Mouse (Mus musculus) heart, embryonic 10.5 days (tissue): ENCODE data around the gene Rpl32. TPM values are rescaled to one million over a fixed set of nuclear protein-coding genes. Genes with fewer than 3 reads are reported as not detected.
"Not testable (repeated sequence)": the region's sequence is repeated elsewhere in the genome, so short reads cannot be mapped to it uniquely, and the experiment has no call there.

Experiments
- DNase-seq: peaks from one replicate; pipeline ENCODE4 v3.0.0-alpha.2; 2017; ENCODE audit warnings: low spot score
- H3K27ac ChIP-seq: fragments of 300-500 bp; sonication (generic); 2 replicates; pipeline ENCODE4 v1.5.1; 2016; ENCODE audit warnings: mild to moderate bottlenecking
- H3K27me3 ChIP-seq: fragments of 300-500 bp; sonication (generic); 2 replicates; pipeline ENCODE4 v1.6.1; 2016; ENCODE audit warnings: mild to moderate bottlenecking; ENCODE audit not compliant: poor library complexity, insufficient read depth, severe bottlenecking
- H3K36me3 ChIP-seq: fragments of 300-500 bp; sonication (generic); 2 replicates; pipeline ENCODE4 v1.6.1; 2016; ENCODE audit warnings: mild to moderate bottlenecking, moderate library complexity
- H3K4me1 ChIP-seq: fragments of 300-500 bp; sonication (generic); 2 replicates; pipeline ENCODE4 v1.6.1; 2016; ENCODE audit warnings: mild to moderate bottlenecking
- H3K4me3 ChIP-seq: fragments of 300-500 bp; sonication (generic); 2 replicates; pipeline ENCODE4 v1.5.1; 2016; ENCODE audit warnings: mild to moderate bottlenecking, moderate library complexity
- H3K9me3 ChIP-seq: fragments of 300-500 bp; sonication (generic); 2 replicates; pipeline ENCODE4 v1.6.1; 2016; ENCODE audit warnings: mild to moderate bottlenecking, moderate library complexity
- WGBS: fragments of 180-500 bp; shearing (Covaris S2); methylation state at CpG from one replicate; pipeline ENCODE4 v1.1.7; 2016; 5-methylcytosine and 5-hydroxymethylcytosine counted together
- polyA plus RNA-seq: library from polyadenylated mRNA; unstranded; fragments of >200 nt; fragmentation: Nextera tagmentation; extraction: Ambion mirVana; gene quantifications from 2 replicates; pipeline ENCODE4 v1.2.1, GENCODE M21; 2016

Rpl32 gene
- polyA plus RNA-seq, 1 experiment from 2014 or later, result 1,266 TPM

GRCm38 (mm10) chr6:115838161-115838597 is 29.6 kb upstream of the Rpl32 start, which contains the start of gene Efcab12:
Efcab12 (minus strand) TSS chr6:115838412.
- H3K4me1 ChIP-seq, result peaks cover 20% of the 10 kb centered on the region
- peak; percentile 94 for DNase-seq
- H3K27me3 ChIP-seq, result no peaks in the 10 kb centered on the region
- peak within 1 kb of the TSS; percentile 76 for H3K27ac ChIP-seq
- WGBS, result 1% methylated on average over 19 of the region's 19 CpGs
- H3K4me3 ChIP-seq, result peak within 1 kb of the TSS; percentile 60
- no peaks in the 10 kb centered on the region for H3K9me3 ChIP-seq
- peaks cover 19% of the 10 kb centered on the region for H3K36me3 ChIP-seq

DNA sequence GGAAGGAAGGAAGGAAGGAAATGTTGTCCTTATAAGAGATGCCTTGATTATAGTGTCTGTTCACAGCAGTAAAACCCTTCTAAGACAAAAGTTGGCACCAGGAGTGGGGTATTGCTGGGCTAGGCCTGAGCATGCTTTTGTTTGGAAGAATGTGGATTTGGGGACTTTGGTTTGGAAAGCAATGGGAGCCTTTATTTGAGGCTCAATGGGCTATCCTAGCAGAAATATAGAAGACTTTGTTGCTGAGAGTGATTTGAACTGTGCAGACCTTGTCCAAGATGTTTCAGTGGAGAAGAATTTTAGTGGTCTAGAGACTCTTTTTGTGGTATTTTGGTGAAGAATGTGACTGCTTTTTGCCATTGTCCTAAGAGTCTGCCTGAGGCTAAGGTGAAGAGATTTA is 25.3 kb upstream of the Rpl32 start:
- Histone ChIP-seq H3K4me1 (peaks cover 15% of the 10 kb centered on the region), H3K4me3 (no peak overlapping the region), H3K9me3 (no peaks in the 10 kb centered on the region), H3K27ac (no peak overlapping the region), H3K36me3 (peaks cover 3% of the 10 kb centered on the region; the same call in 1 of the 2 replicates), H3K27me3 (no peaks in the 10 kb centered on the region)
- no peak for DNase-seq

DNA sequence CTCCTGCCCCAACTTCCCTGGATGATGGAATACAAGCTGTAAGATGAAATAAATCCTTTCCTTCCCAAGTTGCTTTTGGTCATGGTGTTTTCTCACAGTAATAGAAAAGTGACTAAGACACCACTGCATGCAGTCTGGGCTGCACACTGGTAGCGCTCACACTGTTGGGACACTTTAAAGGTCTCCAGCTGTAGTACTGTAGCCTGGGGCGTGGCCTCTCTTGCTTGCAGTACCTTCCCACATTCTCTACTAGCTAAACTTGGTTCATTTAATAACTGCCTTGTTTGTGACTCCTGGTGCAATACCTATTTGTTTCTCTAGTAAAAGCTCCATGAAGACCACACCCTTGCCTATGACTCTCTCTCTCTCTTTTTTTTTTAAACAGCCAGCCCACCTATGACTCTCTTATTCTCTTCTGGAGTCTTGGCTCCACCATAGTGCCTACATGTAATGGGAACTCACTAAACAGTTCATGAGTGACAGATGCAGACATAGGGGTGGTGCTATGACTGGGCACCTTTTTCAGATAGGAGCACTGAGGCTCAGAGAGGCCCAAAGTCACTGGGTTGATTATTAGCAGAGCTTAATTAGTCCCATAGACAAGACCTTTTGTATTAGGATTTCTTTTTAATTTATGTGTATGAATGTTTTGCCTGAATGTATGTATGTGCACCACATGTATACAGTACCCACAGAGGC is 23.8 kb upstream of the Rpl32 start:
- H3K27me3 ChIP-seq, result no peaks in the 10 kb centered on the region
- WGBS, result 87% methylated on average over 2 of the region's 2 CpGs
- DNase-seq, result no peak
- H3K36me3 ChIP-seq, result peaks cover 3% of the 10 kb centered on the region; the same call in 1 of the 2 replicates
- H3K4me3 ChIP-seq, result no peak overlapping the region
- H3K27ac ChIP-seq, result no peak overlapping the region
- H3K9me3 ChIP-seq, result no peaks in the 10 kb centered on the region
- H3K4me1 ChIP-seq, result no peaks in the 10 kb centered on the region

DNA sequence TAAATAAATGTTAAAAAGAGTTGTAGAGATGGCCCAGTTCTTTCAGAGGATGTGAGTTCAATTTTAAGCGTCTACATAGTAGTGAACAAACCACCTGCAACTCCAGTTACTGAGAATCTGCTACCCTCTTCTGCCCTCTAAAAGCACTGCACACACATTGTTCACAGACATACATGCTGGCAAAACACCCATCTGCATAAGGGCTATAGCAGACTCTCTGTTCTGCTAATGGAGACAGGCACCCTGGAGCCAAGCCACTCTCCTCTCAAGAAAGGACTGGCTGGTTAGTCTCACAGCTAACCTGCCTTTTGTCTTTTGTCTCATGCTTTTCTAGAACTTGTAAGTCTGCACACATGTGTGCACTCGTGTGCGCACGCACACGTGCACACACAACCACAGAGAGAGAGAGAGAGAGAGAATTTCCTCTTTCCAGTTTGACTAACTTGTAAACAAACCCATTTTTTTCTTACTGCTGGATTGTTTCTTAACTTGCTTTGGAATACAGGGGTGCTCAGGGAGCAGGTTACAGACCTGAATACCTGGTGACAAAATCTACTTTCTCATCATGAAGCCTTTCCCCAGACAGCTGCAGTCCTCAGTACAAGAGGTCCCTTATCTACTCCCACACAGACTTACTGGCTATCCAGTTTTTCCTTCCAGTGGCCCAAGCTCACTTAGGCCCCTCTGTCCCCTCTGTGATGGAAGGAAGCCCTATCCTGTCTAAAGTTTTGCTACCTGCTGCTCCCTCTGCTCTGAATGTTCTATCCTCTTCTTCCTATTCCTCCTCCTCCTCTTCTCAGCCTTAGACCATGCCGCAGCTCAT is 22.4 kb upstream of the Rpl32 start:
- WGBS, result 81% methylated on average over 6 of the region's 6 CpGs
- DNase-seq, result no peak
- no peaks in the 10 kb centered on the region for H3K27me3 ChIP-seq
- no peak overlapping the region for H3K27ac ChIP-seq
- no peak overlapping the region for H3K4me3 ChIP-seq
- peaks cover 3% of the 10 kb centered on the region; the same call in 1 of the 2 replicates for H3K36me3 ChIP-seq
- no peaks in the 10 kb centered on the region for H3K9me3 ChIP-seq
- H3K4me1 ChIP-seq, result no peaks in the 10 kb centered on the region

GRCm38 (mm10) chr6:115823850-115824464 is 15.4 kb upstream of the Rpl32 start:
- not testable (repeated sequence) for H3K36me3 ChIP-seq, H3K27me3 ChIP-seq, H3K9me3 ChIP-seq, H3K4me1 ChIP-seq
- Histone ChIP-seq H3K27ac (peak overlapping the region; percentile 57; the same call in 1 of the 2 replicates), H3K4me3 (peak overlapping the region; percentile 35)
- 3% methylated on average over 5 of the region's 11 CpGs for WGBS
- peak; percentile 94 for DNase-seq

DNA sequence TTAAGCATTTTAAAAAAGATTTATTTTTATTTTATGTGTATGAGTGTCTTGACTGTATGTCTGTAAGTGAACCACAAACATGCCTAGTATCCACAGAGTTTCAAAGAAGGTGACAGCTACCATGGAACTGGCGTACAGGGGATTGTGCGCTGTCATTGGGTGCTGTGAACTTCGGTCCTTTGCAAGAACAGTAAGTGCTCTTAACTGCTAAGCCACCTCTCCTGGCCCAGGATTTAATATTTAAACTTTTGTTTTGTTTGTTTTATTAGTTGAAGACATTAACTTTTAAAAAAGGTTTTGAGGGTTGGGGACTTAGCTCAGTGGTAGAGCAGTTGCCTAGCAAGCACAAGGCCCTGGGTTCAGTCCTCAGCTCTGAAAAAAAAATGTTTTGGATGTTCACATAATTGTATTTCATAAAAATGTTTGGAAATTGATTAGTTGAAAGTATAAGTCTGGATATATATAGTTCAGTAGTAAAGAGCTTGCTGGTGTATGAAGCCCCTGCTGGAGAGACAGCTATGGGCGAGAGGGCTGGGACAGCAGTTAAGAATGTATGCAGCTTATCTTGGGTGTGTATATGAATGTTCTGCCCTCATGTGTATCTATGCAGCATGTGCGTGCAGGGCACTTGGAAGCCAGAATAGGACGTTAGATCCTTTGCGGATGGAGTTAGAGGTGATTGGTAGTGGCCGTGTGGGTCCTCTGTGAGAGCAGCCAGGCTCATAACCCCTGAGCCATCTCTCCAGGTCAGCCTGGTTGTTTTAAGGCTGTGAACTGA is 12.9 kb upstream of the Rpl32 start:
- no peak for DNase-seq
- 81% methylated on average over 8 of the region's 8 CpGs for WGBS
- Histone ChIP-seq H3K4me3 (no peak overlapping the region), H3K27ac (no peak overlapping the region), H3K9me3 (no peaks in the 10 kb centered on the region), H3K27me3 (no peaks in the 10 kb centered on the region), H3K36me3 (no peaks in the 10 kb centered on the region), H3K4me1 (peaks cover 8% of the 10 kb centered on the region; the same call in 1 of the 2 replicates)

DNA sequence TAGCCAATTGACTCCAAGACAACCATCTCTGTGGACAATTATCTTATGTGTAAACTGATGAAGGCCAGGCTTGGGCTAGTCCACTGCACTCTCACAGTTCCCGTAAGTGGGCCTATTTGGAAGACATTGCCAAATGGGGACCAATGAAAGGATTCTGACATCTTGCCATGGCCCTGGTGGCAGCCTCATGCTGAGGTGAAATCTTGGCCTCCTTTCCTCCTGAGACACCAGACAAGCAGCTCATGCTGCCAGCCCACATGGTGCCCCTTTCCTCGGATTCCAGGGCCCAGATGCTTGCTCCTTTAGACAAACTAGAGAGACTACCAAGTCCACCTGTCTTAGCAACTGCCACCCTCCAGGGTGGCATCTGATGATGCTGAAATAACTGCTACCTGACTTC is 9.6 kb upstream of the Rpl32 start:
- no peak overlapping the region for H3K27ac ChIP-seq
- WGBS, result 66% methylated on average over 2 of the region's 2 CpGs
- H3K27me3 ChIP-seq, result no peaks in the 10 kb centered on the region
- H3K4me3 ChIP-seq, result no peak overlapping the region
- no peaks in the 10 kb centered on the region for H3K36me3 ChIP-seq
- H3K4me1 ChIP-seq, result peaks cover 13% of the 10 kb centered on the region
- DNase-seq, result no peak
- no peaks in the 10 kb centered on the region for H3K9me3 ChIP-seq

DNA sequence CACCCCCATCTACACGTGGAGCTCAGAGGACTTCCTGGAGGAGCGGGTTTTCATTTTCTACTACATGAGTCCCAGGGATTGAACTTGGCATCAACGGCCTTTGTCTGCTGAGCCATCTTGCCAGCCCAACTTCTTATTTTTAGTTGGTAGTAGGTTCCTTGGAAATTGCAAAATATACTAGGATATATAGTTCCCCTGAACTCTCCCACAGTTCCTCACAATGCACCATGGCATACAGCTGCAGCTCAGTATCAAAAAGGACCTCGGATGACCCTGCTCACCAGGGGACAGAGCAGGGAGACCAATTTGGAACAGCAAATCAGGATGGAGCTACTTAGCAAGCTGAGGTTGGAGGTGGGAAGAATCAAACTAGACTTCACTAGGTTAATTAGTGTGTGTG is 6.5 kb upstream of the Rpl32 start:
- 74% methylated on average over 4 of the region's 4 CpGs for WGBS
- Histone ChIP-seq H3K36me3 (no peaks in the 10 kb centered on the region), H3K4me3 (no peak overlapping the region), H3K27ac (no peak overlapping the region), H3K27me3 (no peaks in the 10 kb centered on the region), H3K9me3 (no peaks in the 10 kb centered on the region), H3K4me1 (peaks cover 13% of the 10 kb centered on the region)
- no peak for DNase-seq

GRCm38 (mm10) chr6:115814104-115814503 is 5.6 kb upstream of the Rpl32 start:
- H3K9me3 ChIP-seq, result no peaks in the 10 kb centered on the region
- H3K27ac ChIP-seq, result no peak overlapping the region
- peaks cover 13% of the 10 kb centered on the region for H3K4me1 ChIP-seq
- 26% methylated on average over 4 of the region's 4 CpGs for WGBS
- no peak for DNase-seq
- no peak overlapping the region for H3K4me3 ChIP-seq
- H3K36me3 ChIP-seq, result no peaks in the 10 kb centered on the region
- no peaks in the 10 kb centered on the region for H3K27me3 ChIP-seq

DNA sequence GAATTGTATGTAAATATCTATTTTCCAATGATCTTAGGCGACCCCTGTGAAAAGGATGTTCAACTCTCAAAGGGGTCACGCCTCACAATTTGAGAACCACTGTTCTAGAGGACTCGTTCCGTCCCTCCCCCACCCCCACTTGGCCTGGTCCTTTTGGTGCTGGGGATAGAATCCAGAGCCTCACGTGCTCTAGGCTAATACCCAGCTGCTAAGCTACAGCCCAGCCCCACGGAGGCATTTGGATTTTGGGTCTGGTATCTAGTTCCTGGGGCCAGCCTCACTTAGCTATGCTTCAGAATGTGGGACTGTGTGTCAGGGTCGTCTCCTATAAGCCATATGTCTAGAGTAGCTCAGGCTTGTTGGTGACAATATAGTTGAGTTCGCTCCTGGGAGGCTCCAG is 3.1 kb upstream of the Rpl32 start:
- Histone ChIP-seq H3K4me1 (peaks cover 23% of the 10 kb centered on the region), H3K27me3 (no peaks in the 10 kb centered on the region), H3K36me3 (peaks cover 9% of the 10 kb centered on the region), H3K9me3 (no peaks in the 10 kb centered on the region), H3K4me3 (no peak overlapping the region), H3K27ac (no peak overlapping the region)
- DNase-seq, result no peak
- 70% methylated on average over 8 of the region's 8 CpGs for WGBS

DNA sequence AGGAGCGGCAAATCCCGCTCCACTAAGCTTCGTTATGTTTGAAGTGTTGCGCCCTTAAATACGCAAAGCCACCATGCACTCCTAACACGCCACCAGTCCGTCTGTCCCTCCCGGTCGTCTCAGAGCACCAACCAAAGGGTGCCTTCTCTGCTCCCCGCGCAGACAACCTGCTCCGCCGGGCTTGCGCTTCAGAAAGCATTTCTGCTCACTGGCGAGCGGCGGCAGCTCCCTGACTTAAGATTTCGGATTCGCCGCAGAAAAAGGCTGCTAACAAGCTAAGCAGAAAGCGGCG is 405 bp downstream of the Rpl32 start:
- Histone ChIP-seq H3K9me3 (no peaks in the 10 kb centered on the region), H3K36me3 (peaks cover 42% of the 10 kb centered on the region), H3K27me3 (no peaks in the 10 kb centered on the region), H3K27ac (peak overlapping the region; percentile 99), H3K4me1 (peaks cover 19% of the 10 kb centered on the region), H3K4me3 (peak overlapping the region; percentile 97)
- WGBS, result 0% methylated on average over 22 of the region's 22 CpGs
- DNase-seq, result no peak

DNA sequence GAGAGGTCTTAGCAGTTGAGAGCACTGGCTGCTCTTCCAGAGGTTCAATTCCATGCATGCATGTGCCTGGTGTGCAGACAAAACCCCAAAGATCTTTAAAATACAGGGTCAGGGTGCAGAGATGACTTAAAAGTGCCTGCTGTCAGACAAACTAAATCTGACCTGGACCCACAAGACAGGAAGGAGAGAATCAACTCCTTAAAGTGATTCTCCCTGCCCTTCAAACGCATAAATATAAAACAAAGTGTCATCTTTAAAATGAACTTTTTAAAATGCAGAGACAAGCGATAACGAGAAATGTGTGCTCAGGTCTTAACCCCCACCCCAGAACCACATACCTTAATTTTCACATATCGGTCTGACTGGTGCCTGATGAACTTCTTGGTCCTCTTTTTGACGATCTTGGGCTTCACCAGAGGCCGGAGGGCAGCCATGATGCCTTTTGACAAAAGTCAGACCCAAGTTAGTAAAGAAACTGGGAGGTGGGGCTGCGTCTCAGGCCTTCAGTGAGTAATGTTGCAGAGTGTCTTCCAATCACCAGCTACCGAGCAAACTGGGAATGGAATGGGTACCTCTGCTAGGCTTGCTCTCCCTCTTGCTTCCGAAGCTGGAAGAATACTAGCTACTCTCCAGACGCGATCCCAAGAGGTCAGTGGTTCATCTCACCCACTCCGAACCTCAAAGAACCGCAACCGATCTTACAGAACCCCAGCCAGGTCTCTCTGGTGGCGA is 917 bp downstream of the Rpl32 start:
- 2% methylated on average over 15 of the region's 15 CpGs for WGBS
- no peaks in the 10 kb centered on the region for H3K27me3 ChIP-seq
- H3K36me3 ChIP-seq, result peaks cover 47% of the 10 kb centered on the region
- peak overlapping the region; percentile 97 for H3K4me3 ChIP-seq
- no peak for DNase-seq
- H3K27ac ChIP-seq, result peak overlapping the region; percentile 99
- peaks cover 19% of the 10 kb centered on the region for H3K4me1 ChIP-seq
- no peaks in the 10 kb centered on the region for H3K9me3 ChIP-seq
